Mouse (Mus musculus) limb, embryonic 14.5 days (tissue): ENCODE data around the gene Thrsp. TPM values are rescaled to one million over a fixed set of nuclear protein-coding genes. Genes with fewer than 3 reads are reported as not detected.

Experiments used
- ATAC-seq: fragments of 200-750 bp; cut with Nextera tagmentation; 2 replicates; pipeline ENCODE4 v1.8.0; 2017; ENCODE audit warnings: low read depth, moderate number of reproducible peaks, moderate TSS enrichment; ENCODE audit not compliant: low FRiP score
- DNase-seq: peaks from one replicate; pipeline ENCODE4 v3.0.0-alpha.2; 2015; ENCODE audit warnings: low spot score
- H3K27ac ChIP-seq: fragments of 300-500 bp; sonication (generic); replicated peaks from 2 replicates; pipeline ENCODE4 v1.5.1; 2014; ENCODE audit warnings: low read depth, mild to moderate bottlenecking, low read length, moderate library complexity, mixed read lengths
- H3K27me3 ChIP-seq: fragments of 300-500 bp; sonication (generic); 2 replicates; pipeline ENCODE4 v1.6.1; 2014; ENCODE audit warnings: low read length, mixed read lengths; ENCODE audit not compliant: control insufficient read depth, insufficient read depth
- H3K36me3 ChIP-seq: fragments of 300-500 bp; sonication (generic); 2 replicates; pipeline ENCODE4 v1.6.1; 2014; ENCODE audit warnings: mild to moderate bottlenecking, low read length, moderate library complexity, mixed read lengths; ENCODE audit not compliant: control insufficient read depth, insufficient read depth
- H3K4me1 ChIP-seq: fragments of 300-500 bp; sonication (generic); 2 replicates; pipeline ENCODE4 v1.6.1; 2014; ENCODE audit warnings: antibody characterized with exemption, low read length, mixed read lengths; ENCODE audit not compliant: control insufficient read depth, insufficient read depth
- H3K4me2 ChIP-seq: fragments of 300-500 bp; sonication (generic); replicated peaks from 2 replicates; pipeline ENCODE4 v1.6.1; 2014; ENCODE audit warnings: low read depth, mild to moderate bottlenecking, low read length, moderate library complexity; ENCODE audit not compliant: severe bottlenecking
- H3K4me3 ChIP-seq: fragments of 300-500 bp; sonication (generic); replicated peaks from 2 replicates; pipeline ENCODE4 v1.5.1; 2014; ENCODE audit warnings: low read length
- H3K9ac ChIP-seq: fragments of 300-500 bp; sonication (generic); 2 replicates; pipeline ENCODE4 v1.6.1; 2014; ENCODE audit warnings: mild to moderate bottlenecking, low read depth, low read length, moderate library complexity; ENCODE audit not compliant: severe bottlenecking
- H3K9me3 ChIP-seq: fragments of 300-500 bp; sonication (generic); 2 replicates; pipeline ENCODE4 v1.6.1; 2016; ENCODE audit warnings: low read length; ENCODE audit not compliant: control insufficient read depth
- POLR2A ChIP-seq: fragments of 200-500 bp; IDR thresholded peaks from 2 replicates; pipeline ENCODE4 v1.8.0; 2012; ENCODE audit warnings: inconsistent platforms, mild to moderate bottlenecking, moderate library complexity, borderline replicate concordance; ENCODE audit not compliant: insufficient read depth, insufficient read length; ENCODE audit errors: extremely low read depth
- WGBS: fragments of 180-500 bp; shearing (Covaris S2); extraction: QIAGEN DNeasy Blood & Tissue Kit; methylation state at CpG from one replicate; pipeline ENCODE4 v1.1.7; 2014; 5-methylcytosine and 5-hydroxymethylcytosine counted together
- polyA plus RNA-seq, 2 experiments: library from polyadenylated mRNA; depleted of rRNA in 1 of 2; stranded (reverse) in 1 of 2; unstranded in 1 of 2; fragments of >200 nt; fragmentation: Nextera tagmentation in 1 of 2; extraction: Ambion mirVana in 1 of 2; gene quantifications; 2 replicates each; pipeline versions ENCODE4 v1.2.1 to v1.2.3; 2012 to 2014

Gene Thrsp
- polyA plus RNA-seq, 2 experiments, result 0.30 to 0.48 TPM

DNA sequence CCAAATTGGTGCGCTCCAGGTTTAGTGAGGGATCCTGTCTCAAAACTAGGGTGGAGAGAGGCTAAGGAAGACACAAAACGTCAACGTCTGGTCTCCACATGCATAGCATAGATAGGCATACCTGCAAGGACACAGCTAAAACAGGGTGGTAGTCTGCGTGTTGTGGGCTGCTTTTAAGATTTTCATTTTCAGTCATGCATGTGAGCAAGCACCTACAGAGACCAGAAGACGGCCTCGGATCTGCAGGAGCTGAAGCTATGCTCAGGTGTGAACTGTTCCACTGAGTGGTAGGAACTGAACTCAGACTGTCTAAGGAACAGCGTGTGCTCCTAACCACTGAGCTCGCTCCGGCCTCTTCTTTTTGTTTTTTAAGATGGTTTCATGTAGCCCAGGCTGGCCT is 42.4 kb downstream of the Thrsp start:
- H3K27me3 ChIP-seq, result no peaks in the 10 kb centered on the region
- DNase-seq (no peak), ATAC-seq (no peak)
- no peak overlapping the region for H3K4me3 ChIP-seq
- no peak overlapping the region for H3K27ac ChIP-seq
- no peak overlapping the region for H3K4me2 ChIP-seq
- H3K4me1 ChIP-seq, result peaks cover 9% of the 10 kb centered on the region
- H3K36me3 ChIP-seq, result peaks cover 48% of the 10 kb centered on the region
- 93% methylated on average over 9 of the region's 9 CpGs for WGBS
- no peaks in the 10 kb centered on the region for H3K9me3 ChIP-seq
- H3K9ac ChIP-seq, result no peak overlapping the region
- no peak for TF ChIP-seq POLR2A

DNA sequence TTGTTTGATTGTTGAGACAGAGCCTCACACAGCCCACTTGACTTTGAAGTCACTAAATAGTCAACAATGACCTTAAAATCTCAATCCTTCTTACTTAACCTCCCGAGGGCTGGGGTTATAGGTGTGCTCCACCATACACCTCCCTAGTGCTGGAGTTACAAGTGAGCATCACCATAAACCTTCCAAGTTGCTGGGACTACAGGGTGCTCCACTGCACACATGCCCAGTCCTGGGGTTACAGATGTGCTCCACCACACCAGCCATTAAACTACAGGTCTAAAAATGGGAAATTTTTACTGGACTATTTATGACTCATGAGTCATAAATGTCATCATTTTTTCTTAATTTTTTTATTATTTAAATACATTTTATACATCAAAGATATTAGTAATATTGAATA is 51.6 kb downstream of the Thrsp start:
- Histone ChIP-seq H3K9me3 (no peaks in the 10 kb centered on the region), H3K27me3 (no peaks in the 10 kb centered on the region), H3K27ac (no peak overlapping the region), H3K4me3 (no peak overlapping the region), H3K9ac (no peak overlapping the region), H3K36me3 (no peaks in the 10 kb centered on the region), H3K4me2 (no peak overlapping the region), H3K4me1 (peaks cover 2% of the 10 kb centered on the region; the same call in 1 of the 2 replicates)
- no peak for ATAC-seq
- DNase-seq, result no peak
- WGBS, result 87% methylated on average over 1 of the region's 1 CpGs
- no peak for TF ChIP-seq POLR2A

Other genes starting within 250 kb of the Thrsp start
- gene Usp35, start 85.7 kb downstream of the Thrsp start, polyA plus RNA-seq (2012; rRNA removed), result 8.6 and 11.0 TPM in 2 replicates
- gene Usp35, start 85.7 kb downstream of the Thrsp start, polyA plus RNA-seq (2014; fragmentation: Nextera tagmentation; extraction: Ambion mirVana), result 2.5 and 3.3 TPM in 2 replicates
- 5.5 and 6.8 TPM in 2 replicates for gene Kctd21, start 85.4 kb downstream of the Thrsp start, polyA plus RNA-seq (2012; rRNA removed)
- 5.2 and 5.4 TPM in 2 replicates for gene Kctd21, start 85.4 kb downstream of the Thrsp start, polyA plus RNA-seq (2014; fragmentation: Nextera tagmentation; extraction: Ambion mirVana)
- gene Alg8, start 46.1 kb downstream of the Thrsp start, polyA plus RNA-seq (2012; rRNA removed), result 53.8 and 55.8 TPM in 2 replicates
- gene Alg8, start 46.1 kb downstream of the Thrsp start, polyA plus RNA-seq (2014; fragmentation: Nextera tagmentation; extraction: Ambion mirVana), result 29.0 and 31.8 TPM in 2 replicates
- 221 and 228 TPM in 2 replicates for gene Ndufc2, start 17.7 kb downstream of the Thrsp start, polyA plus RNA-seq (2012; rRNA removed)
- gene Ndufc2, start 17.7 kb downstream of the Thrsp start, polyA plus RNA-seq (2014; fragmentation: Nextera tagmentation; extraction: Ambion mirVana), result 336 and 357 TPM in 2 replicates
- 3.2 and 5.1 TPM in 2 replicates for gene Kctd14, start 33.6 kb upstream of the Thrsp start, polyA plus RNA-seq (2012; rRNA removed)
- 2.6 and 3.2 TPM in 2 replicates for gene Kctd14, start 33.6 kb upstream of the Thrsp start, polyA plus RNA-seq (2014; fragmentation: Nextera tagmentation; extraction: Ambion mirVana)
- gene Ints4, start 63.2 kb upstream of the Thrsp start, polyA plus RNA-seq (2012; rRNA removed), result 75.8 and 102 TPM in 2 replicates
- gene Ints4, start 63.2 kb upstream of the Thrsp start, polyA plus RNA-seq (2014; fragmentation: Nextera tagmentation; extraction: Ambion mirVana), result 50.6 and 55.7 TPM in 2 replicates
- gene Aamdc, start 161.8 kb upstream of the Thrsp start, polyA plus RNA-seq (2012; rRNA removed), result 41.1 and 57.3 TPM in 2 replicates
- 81.0 and 85.1 TPM in 2 replicates for gene Aamdc, start 161.8 kb upstream of the Thrsp start, polyA plus RNA-seq (2014; fragmentation: Nextera tagmentation; extraction: Ambion mirVana)
- gene Rsf1, start 162.2 kb upstream of the Thrsp start, polyA plus RNA-seq (2012; rRNA removed), result 8.9 and 12.2 TPM in 2 replicates
- gene Rsf1, start 162.2 kb upstream of the Thrsp start, polyA plus RNA-seq (2014; fragmentation: Nextera tagmentation; extraction: Ambion mirVana), result 19.8 and 24.4 TPM in 2 replicates